Mouse (Mus musculus): Measurements from ENCODE around the gene Zfp949.

The Zfp949 gene

DNA sequence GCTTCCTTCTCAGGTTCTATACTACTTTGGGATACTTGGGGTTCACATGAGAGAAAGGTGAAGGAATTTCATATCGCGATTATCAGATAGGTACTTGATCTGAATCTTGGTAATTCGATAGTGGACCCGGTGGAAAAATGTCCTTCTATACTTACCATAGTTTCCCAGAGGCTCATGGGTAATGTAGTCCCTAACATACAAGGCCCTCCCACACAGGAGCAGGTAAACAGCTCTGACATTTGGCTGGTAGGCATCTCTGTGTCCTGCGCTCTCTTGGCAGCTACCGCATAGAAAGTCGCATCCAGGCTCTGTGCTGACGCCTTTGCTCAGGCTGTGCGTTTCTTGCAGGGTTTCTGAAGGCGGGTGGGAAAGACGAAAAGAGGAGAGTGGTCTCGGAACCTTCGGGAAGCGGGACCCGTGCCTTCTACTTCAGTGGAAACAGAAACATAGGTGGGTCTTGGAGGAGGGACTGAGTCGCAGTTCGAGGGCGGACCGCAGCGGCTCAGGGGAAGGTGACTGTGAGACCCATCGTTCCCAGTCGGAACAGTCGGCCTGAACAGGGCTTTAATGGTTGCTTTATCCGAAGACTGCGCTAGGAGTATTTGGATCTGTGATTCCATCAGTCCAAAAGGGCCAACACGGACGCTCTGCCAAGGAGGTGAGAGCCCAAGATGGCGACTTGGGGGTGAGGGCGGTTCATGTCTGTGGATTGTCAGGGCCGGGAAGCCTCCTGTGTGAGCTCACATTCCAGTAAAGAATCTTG, at the start of gene Zfp949:
Gene Zfp949 (plus strand): TSS at position 170 of the 763 bp plus-strand sequence.
- peak; percentile 46 for DNase-seq

DNA sequence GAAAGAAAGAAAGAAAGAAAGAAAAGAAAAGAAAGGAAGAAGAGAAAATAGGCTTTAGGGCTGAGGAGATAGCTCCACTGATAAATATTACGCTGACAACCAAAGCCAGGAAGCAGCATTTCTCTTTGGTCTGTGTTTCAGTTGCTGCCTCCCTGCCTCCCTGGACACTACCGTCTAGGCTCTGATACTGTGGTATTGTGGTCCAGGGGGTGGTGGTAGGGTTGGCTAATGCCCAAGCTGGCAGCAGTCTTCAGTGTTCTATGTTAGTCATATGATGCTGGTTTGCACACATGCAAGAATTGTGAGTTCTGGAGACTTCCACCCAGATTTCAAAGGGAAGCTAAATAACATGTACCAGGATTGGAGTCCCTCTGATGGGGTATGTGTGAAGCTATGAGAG, 47.7 kb upstream of the Zfp949 start:
- DNase-seq: no peak

DNA sequence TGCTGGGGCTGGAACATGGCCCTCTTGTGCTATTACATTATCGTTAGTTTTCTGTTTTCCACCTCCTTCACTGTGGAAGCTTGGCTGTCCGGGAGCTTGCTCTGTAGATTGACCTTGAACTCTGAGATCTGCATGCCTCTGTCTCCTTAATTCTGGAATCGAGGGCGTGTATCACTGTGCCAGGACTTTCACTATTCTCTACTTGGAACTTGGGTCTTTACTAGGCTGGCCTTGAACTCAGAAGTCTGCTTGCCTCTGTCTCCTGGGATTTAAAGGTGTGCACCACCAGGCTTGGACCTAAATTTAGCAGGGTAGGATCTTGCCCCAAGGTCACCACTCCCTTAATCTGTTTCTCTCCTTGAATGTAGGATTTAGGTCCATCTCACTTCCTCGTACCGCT, 46.0 kb upstream of the Zfp949 start:
- no peak for DNase-seq

DNA sequence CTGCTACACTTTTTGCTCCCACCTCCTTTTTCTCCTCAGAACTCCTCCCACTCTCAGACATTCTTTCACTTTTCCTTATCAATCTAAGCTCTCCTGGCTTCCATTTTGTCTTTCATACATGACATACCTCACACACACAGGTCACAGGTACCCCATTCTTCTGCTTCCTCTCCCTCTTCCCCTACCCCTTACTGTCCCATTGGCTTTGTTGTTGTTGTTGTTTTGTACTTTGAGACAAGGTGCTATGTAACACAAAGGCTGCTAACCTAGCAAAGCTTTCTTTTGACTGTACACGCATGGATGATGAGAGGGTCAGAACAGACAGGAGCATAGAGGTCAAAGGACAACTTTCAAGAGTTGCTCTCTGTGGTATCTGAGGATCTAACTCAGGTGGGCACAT, 32.3 kb upstream of the Zfp949 start:
- no peak for DNase-seq

DNA sequence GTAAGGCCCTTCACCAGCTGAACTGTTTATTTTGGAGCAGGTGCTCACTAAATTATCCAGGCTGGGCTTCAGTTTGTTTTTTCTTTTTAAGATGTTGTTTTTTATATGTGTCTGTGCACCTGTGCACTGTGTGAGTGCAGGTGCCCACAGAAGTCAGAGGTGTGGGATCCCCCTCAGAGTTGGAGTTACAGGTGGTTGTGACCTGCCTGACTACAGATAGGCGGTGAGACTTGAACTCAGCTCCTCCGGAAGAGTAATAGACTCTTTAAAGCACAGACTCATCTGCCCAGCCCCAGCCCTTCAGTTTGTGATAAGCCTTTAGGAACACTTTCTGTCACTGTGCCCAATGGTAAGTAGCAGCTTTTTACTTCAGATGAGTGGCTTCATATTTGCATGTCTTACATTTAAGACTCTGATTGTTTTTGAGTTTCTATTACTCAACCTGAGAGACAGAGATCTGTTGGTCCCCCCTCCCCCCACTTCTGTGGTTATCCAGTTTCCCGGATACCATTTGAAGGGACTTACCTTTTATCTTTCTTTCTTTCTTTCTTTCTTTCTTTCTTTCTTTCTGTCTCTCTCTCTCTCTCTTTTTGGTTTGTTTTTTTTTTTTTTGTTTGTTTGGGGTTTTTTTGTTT, 31.3 kb upstream of the Zfp949 start:
- no peak for DNase-seq

DNA sequence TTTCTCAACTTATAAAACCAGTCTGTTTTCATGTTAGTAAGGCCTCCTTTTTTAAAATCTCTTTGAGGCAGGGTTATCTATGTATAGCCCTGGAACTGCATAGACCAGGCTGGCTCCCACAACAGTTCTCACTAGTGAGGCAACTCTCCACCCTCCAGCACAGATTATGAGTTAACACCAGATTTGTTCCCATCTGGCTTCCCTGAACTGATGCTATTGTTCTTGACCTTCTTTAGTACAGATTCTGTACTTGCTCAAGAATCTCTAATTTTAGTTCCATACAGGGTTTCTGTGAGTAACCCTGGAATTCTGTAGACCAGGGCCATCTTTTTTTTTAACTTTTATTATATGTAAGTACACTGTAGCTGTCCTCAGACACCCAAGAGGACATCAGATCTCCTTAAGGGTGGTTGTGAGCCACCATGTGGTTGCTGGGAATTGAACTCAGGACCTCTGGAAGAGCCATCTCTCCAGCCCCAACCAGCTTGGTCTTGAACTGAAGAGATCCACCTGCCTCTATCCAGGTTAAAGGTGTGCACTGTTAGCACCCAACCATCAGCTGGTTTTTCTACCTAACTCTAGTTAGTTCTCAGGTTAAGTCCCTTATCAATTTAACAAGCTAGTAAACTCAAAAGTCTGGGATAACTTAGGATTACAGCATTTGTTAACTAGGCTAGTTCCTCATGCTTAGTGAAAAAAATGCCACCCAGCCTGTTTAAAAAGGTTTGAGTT, 28.3 kb upstream of the Zfp949 start:
- DNase-seq: no peak

- no peak for DNase-seq
These were observed 27.5 kb upstream of the Zfp949 start for GRCm38 (mm10) chr9:88520122-88520848.

GRCm38 (mm10) chr9:88520849-88521483, 26.9 kb upstream of the Zfp949 start:
- no peak for DNase-seq

DNA sequence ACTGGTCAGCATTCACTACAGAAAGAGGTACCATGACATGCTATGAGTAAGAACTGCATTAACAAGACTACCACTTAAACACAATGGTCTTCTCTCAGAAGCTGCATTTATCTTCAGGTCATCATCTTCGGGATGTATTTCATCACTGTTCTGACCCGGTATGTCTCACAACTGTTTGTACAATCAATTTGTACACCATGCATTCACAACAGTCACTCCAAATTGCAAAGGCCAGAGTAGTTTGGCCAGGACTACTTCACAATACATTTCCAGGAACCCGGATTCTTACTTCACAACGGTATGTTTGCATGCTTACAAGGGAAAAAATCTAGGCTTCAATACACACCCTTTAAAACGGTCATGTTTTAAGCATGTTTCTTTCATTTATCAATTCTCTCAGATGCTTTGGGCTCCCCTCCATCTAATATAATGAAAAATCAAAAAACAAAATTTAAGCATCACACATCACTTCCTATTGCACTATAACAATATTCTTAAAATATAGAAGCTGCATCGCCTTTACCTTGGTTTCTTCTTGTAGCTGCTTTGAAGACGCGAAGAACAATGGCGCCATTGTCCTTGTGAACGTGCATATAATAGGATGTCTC, 25.8 kb upstream of the Zfp949 start:
- no peak for DNase-seq

DNA sequence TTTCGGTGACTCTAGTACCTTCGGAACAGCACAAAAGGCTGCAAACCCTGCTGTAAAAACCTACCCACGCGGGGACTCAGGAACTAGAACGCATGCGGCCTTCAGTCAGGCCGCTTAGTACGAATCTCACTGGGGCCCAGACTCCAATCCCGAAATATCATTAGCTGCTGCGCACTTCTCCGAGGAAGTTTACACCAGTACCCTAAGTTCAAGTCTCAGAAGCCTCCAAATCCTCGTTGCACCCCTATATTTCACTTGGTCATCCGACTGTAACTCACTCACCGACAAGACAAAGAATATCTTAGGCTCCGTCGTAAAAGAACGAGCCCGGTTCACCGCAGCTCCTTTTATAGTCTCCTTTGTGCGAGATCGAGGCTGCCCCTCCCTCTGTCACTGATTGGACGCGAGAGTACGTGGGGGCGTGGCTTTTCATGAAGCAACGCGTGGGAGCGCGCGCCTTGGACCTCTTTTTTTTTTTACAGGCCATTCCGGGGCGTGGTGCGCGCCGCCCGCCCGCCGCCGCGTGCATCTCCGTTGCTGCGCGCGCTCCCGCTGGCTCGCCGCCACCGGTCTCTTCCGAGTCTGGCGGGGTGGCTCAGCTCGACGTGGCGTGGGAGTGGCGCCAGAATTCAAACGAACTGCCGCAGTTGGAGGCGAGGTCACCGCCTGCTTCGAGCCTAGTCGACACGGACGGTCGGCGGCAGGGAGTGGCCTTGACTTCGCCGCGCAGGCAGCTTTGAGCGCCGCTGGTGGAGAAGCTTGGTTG, 25.1 kb upstream of the Zfp949 start:
- peak; percentile 95 for DNase-seq

DNA sequence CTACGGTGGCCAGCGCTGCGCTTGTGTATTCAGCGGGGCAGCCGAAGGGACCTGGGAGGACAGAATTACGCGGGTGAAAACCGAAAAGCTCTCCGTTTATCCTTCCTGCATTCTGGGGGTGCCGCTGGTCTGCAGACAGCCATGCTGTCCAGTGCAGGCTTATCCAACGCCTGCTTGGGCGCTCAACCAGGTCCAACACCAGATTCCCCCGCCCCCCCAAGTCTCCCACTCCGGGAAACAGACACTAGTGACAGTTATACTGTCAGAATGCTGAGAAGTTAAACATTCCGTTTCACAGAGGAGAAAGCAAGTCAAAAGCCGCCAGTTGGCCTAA, 24.5 kb upstream of the Zfp949 start:
- DNase-seq: no peak

DNA sequence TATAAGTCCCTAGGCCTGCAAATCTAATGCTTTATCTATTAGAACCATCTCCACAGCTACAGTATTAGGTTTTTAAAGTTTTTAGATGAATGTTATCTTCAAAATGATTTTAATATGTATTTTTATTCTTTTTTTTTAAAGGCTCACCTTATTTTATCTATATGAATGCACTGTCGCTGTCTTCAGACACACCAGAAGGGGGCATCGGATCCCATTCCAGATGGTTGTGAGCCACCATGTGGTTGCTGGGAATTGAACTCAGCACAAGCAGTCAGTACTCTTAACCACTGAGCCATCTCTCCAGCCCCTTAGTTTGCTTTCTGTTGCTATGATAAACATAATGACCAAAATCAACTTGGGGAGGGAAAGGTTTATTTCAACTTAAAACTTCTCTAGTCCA, 23.5 kb upstream of the Zfp949 start:
- DNase-seq: no peak

DNA sequence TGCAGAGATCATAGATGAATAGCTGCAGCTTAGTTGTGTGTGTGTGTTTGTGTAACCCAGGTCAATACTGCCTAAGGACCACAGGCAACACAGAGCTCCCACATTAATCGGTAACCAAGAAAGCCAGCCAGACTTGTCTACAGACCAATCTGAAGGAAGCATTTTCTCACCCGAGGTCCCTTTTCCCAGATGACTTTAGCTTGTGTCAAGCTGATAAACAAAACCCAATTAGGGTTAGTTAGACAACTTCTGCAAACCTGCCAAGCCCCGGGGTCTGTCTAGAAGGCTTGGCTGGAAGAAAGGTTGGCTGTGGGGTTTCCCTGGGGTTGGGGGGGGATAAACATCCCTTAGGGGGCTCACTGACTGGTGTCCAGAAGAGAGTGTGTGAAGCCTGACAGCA, 23.0 kb upstream of the Zfp949 start:
- no peak for DNase-seq

GRCm38 (mm10) chr9:88525341-88525740, 22.5 kb upstream of the Zfp949 start:
- no peak for DNase-seq

- DNase-seq: no peak
These were observed 19.9 kb upstream of the Zfp949 start for GRCm38 (mm10) chr9:88527956-88528355.

- no peak for DNase-seq
These were observed 19.1 kb upstream of the Zfp949 start for GRCm38 (mm10) chr9:88528736-88529135.

DNA sequence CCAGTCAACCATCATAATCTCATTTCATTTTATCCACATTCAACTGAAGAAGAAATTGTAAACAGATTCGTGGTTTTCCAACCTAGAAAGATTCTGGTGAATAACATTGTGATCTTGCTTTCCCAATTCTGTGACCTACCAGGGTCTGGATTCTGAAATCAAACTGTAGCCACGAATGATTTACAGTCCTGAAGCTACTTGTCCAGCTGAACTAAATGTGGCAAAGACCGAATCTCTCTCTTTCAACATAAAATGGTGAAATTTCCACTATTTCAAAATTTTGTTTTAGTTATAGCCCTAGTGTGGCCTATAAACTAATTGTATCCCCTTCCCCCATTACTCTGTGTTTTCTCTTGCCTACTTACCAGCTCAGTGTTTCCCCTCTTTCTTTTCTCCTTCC, 18.2 kb upstream of the Zfp949 start:
- no peak for DNase-seq

DNA sequence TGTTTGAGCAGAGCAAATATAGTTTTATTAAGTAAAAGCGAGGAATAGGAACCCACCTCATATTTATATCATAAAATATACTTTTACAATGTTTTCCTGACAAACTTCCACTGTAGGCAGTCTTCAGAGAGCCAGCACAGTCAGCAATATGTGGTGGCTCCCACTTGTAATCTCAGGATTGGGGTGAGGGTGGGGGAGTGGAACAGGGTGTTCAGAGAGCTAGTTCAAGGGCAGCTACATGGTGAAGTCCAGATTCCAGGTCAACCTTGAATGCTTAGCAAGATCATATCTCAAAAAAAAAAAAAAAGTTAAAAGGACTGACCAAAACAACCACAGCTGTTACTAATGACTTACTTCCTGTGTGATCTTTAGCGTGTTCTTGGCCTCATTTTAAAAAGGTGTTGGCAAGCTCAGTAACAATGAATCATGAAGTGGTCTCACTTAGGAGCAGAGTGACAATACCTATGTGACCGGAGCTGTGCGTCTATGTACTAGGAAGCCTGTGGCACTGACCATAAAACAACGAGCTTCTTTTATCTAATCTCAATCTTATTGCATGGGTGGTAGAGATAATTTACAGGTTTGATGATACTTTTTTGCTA, 17.7 kb upstream of the Zfp949 start:
- no peak for DNase-seq

- no peak for DNase-seq
These were observed 13.7 kb upstream of the Zfp949 start for GRCm38 (mm10) chr9:88534093-88534492.

DNA sequence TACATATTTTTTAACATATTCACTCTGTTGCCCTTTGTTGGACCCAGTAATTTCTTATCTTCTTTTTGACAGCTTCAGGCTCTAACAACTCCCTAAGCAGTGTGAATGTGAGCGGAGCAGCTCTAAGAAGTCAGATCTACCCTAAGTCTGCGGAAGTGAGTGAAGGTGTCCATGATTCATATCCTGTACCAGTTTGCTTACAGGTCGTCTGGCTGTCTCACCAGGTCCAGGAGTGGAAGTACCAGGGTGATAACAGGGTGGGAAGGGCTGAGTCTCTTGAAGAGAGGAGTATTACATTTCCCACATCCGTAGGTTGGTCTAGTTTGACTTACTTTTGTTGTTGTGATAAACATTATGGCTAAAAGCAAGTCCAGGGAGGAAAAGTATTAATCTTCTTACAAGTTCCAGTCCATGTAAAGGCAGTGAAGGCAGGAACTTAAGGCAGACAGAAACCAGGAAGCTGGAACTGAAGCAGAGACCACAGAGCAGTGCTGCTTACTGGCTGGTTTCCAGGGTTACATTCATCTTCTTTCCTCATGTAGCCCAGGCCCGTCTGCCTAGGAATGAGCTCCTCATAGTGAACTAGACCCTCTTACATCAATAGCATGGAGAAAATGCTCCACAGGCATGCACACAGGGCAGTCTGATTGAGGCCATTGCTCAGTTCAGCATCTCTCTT, 8.1 kb upstream of the Zfp949 start:
- DNase-seq: no peak

GRCm38 (mm10) chr9:88542816-88543215, 5.0 kb upstream of the Zfp949 start:
- DNase-seq: no peak

Measured in right cerebral cortex, postnatal 14 days (tissue).